Mouse (Mus musculus): ENCODE measurements around the gene Tenm2. TPM values are rescaled to one million over a fixed set of nuclear protein-coding genes. Genes with fewer than 3 reads are reported as not detected.

Gene Tenm2
- total and polyA plus RNA-seq, 3 experiments = 0.08 to 0.14 (median 0.12) TPM

DNA sequence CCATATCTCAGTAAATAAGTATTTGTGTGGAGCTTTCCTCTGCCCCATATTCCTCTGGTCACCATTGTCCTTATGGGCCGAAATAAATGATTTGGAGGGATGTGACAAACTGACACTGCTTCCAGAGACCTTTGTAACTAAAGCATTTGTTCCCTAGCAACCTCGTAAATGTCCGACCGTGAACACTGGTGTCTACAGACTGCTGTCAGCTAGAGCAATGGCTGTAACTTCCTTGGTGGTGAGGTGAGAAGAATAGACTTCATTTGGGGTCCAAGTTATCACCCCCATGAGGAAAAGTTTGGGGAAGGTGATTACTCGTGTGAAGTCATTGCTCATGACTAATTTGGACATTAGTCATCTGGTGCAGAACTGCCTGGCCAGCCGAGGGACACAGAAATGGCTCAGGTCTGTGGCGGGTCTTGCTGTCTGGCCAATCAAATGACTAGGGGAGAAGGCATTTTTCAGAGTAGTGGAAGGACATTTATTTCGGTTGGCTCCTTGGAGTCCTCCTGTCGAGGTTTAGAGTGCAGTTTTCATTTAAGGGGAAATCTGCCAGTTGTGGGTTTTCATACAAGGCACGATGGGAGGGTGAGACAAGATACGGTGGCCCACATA, 1062.6 kb downstream of the Tenm2 start:
- no peak overlapping the region for H3K9ac ChIP-seq (ENCODE audit: low read depth, low read length)
- H3K4me3 ChIP-seq = no peak overlapping the region
- 72% methylated on average over 11 of the region's 11 CpGs for WGBS
- no peaks in the 10 kb centered on the region for H3K4me1 ChIP-seq (ENCODE audit: control insufficient read depth, insufficient read depth, low read length)
- H3K36me3 ChIP-seq (ENCODE audit: control insufficient read depth, insufficient read depth, low read length) = no peaks in the 10 kb centered on the region
- no peaks in the 10 kb centered on the region for H3K27me3 ChIP-seq (ENCODE audit: control insufficient read depth, insufficient read depth, low read length)
- H3K27ac ChIP-seq = no peak overlapping the region
- no peaks in the 10 kb centered on the region for H3K79me2 ChIP-seq (replicated peaks; ENCODE audit: control insufficient read depth, insufficient read depth, low read length)
- DNase-seq = no peak
- intact Hi-C loops (cut with DNase I) = no loop called here
- TF ChIP-seq CTCF (IDR thresholded peaks at IDR 0.05) = no peak
- TF ChIP-seq EP300 (IDR thresholded peaks at IDR 0.05; ENCODE audit: insufficient read depth, low read depth, low read length) = no peak
- TF ChIP-seq POLR2A (IDR thresholded peaks at IDR 0.05; ENCODE audit: insufficient read depth, low read depth, low read length) = no peak

DNA sequence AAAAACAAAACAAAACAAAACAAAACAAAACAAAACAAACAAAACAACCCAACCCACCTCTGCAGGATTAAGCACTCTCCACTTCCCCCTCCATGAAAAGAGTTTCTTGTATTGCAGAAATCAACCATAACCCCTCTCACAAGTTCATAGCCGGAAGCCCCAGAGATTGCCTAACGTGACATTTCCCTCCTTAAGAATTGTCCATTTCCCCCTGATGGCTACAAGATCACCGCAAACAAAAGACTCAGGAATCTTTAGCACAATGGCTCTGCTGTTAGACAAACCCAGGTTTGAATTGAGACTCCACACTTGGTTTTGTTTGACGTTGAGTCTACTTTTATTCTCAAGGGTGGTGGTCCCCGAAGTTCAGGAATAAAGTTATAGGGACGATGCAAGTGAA, 1063.2 kb downstream of the Tenm2 start:
- no peaks in the 10 kb centered on the region for H3K36me3 ChIP-seq (ENCODE audit: control insufficient read depth, insufficient read depth, low read length)
- intact Hi-C loops (cut with DNase I) = no loop called here
- no peak overlapping the region for H3K27ac ChIP-seq
- TF ChIP-seq CTCF (IDR thresholded peaks at IDR 0.05) = no peak
- TF ChIP-seq POLR2A (IDR thresholded peaks at IDR 0.05; ENCODE audit: insufficient read depth, low read depth, low read length) = no peak
- no peak for TF ChIP-seq EP300 (IDR thresholded peaks at IDR 0.05; ENCODE audit: insufficient read depth, low read depth, low read length)
- H3K79me2 ChIP-seq (replicated peaks; ENCODE audit: control insufficient read depth, insufficient read depth, low read length) = no peaks in the 10 kb centered on the region
- no peak overlapping the region for H3K9ac ChIP-seq (ENCODE audit: low read depth, low read length)
- 76% methylated on average over 6 of the region's 6 CpGs for WGBS
- no peak for DNase-seq
- no peaks in the 10 kb centered on the region for H3K4me1 ChIP-seq (ENCODE audit: control insufficient read depth, insufficient read depth, low read length)
- H3K27me3 ChIP-seq (ENCODE audit: control insufficient read depth, insufficient read depth, low read length) = no peaks in the 10 kb centered on the region
- no peak overlapping the region for H3K4me3 ChIP-seq

DNA sequence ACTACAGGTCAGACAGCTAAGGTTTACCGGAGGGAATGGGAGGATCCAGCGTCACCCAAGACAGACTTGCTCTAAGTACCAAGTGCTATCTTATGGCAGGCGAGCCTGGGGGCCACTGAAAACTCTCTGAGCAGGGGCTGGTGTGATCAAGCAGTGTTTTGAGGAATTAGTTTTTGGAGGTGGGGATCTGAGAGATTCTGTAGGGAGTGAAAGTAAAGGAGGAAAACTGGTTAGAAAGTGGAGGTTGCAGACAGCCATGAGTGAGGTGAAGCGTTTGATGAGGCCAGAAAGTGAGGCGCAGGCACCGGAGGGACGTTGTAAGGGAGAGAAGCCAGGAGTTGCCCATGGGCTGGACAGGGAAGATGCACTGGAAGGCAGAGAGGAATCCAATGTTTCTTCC, 1063.8 kb downstream of the Tenm2 start:
- Histone ChIP-seq H3K79me2 (replicated peaks; ENCODE audit: control insufficient read depth, insufficient read depth, low read length) (no peaks in the 10 kb centered on the region), H3K4me3 (no peak overlapping the region), H3K36me3 (ENCODE audit: control insufficient read depth, insufficient read depth, low read length) (no peaks in the 10 kb centered on the region), H3K27ac (no peak overlapping the region), H3K4me1 (ENCODE audit: control insufficient read depth, insufficient read depth, low read length) (no peaks in the 10 kb centered on the region), H3K27me3 (ENCODE audit: control insufficient read depth, insufficient read depth, low read length) (no peaks in the 10 kb centered on the region), H3K9ac (ENCODE audit: low read depth, low read length) (no peak overlapping the region)
- DNase-seq = no peak
- intact Hi-C loops (cut with DNase I) = no loop called here
- WGBS = 87% methylated on average over 7 of the region's 7 CpGs
- TF ChIP-seq EP300 (IDR thresholded peaks at IDR 0.05; ENCODE audit: insufficient read depth, low read depth, low read length) (no peak), CTCF (IDR thresholded peaks at IDR 0.05) (no peak), POLR2A (IDR thresholded peaks at IDR 0.05; ENCODE audit: insufficient read depth, low read depth, low read length) (no peak)

GRCm38 (mm10) chr11:36171221-36171620, 1064.5 kb downstream of the Tenm2 start:
- WGBS = 91% methylated on average over 12 of the region's 12 CpGs
- Histone ChIP-seq H3K27me3 (ENCODE audit: control insufficient read depth, insufficient read depth, low read length) (no peaks in the 10 kb centered on the region), H3K27ac (no peak overlapping the region), H3K9ac (ENCODE audit: low read depth, low read length) (no peak overlapping the region), H3K4me3 (no peak overlapping the region), H3K36me3 (ENCODE audit: control insufficient read depth, insufficient read depth, low read length) (no peaks in the 10 kb centered on the region), H3K79me2 (replicated peaks; ENCODE audit: control insufficient read depth, insufficient read depth, low read length) (no peaks in the 10 kb centered on the region), H3K4me1 (ENCODE audit: control insufficient read depth, insufficient read depth, low read length) (no peaks in the 10 kb centered on the region)
- no peak for TF ChIP-seq POLR2A (IDR thresholded peaks at IDR 0.05; ENCODE audit: insufficient read depth, low read depth, low read length)
- TF ChIP-seq EP300 (IDR thresholded peaks at IDR 0.05; ENCODE audit: insufficient read depth, low read depth, low read length) = no peak
- no peak for TF ChIP-seq CTCF (IDR thresholded peaks at IDR 0.05)
- intact Hi-C loops (cut with DNase I) = no loop called here
- DNase-seq = no peak

GRCm38 (mm10) chr11:36169738-36170137, 1066.0 kb downstream of the Tenm2 start:
- TF ChIP-seq EP300 (IDR thresholded peaks at IDR 0.05; ENCODE audit: insufficient read depth, low read depth, low read length) = no peak
- no peak for TF ChIP-seq POLR2A (IDR thresholded peaks at IDR 0.05; ENCODE audit: insufficient read depth, low read depth, low read length)
- no peak for TF ChIP-seq CTCF (IDR thresholded peaks at IDR 0.05)
- DNase-seq = no peak
- no peaks in the 10 kb centered on the region for H3K27me3 ChIP-seq (ENCODE audit: control insufficient read depth, insufficient read depth, low read length)
- WGBS = 81% methylated on average over 4 of the region's 4 CpGs
- no peak overlapping the region for H3K4me3 ChIP-seq
- no peaks in the 10 kb centered on the region for H3K36me3 ChIP-seq (ENCODE audit: control insufficient read depth, insufficient read depth, low read length)
- no peak overlapping the region for H3K27ac ChIP-seq
- no peak overlapping the region for H3K9ac ChIP-seq (ENCODE audit: low read depth, low read length)
- H3K79me2 ChIP-seq (replicated peaks; ENCODE audit: control insufficient read depth, insufficient read depth, low read length) = no peaks in the 10 kb centered on the region
- intact Hi-C loops (cut with DNase I) = no loop called here
- no peaks in the 10 kb centered on the region for H3K4me1 ChIP-seq (ENCODE audit: control insufficient read depth, insufficient read depth, low read length)

- TF ChIP-seq EP300 (IDR thresholded peaks at IDR 0.05; ENCODE audit: insufficient read depth, low read depth, low read length) = no peak
- Histone ChIP-seq H3K27me3 (ENCODE audit: control insufficient read depth, insufficient read depth, low read length) (no peaks in the 10 kb centered on the region), H3K4me3 (no peak overlapping the region), H3K79me2 (replicated peaks; ENCODE audit: control insufficient read depth, insufficient read depth, low read length) (no peaks in the 10 kb centered on the region), H3K9ac (ENCODE audit: low read depth, low read length) (no peak overlapping the region), H3K4me1 (ENCODE audit: control insufficient read depth, insufficient read depth, low read length) (no peaks in the 10 kb centered on the region), H3K27ac (no peak overlapping the region), H3K36me3 (ENCODE audit: control insufficient read depth, insufficient read depth, low read length) (no peaks in the 10 kb centered on the region)
- 57% methylated on average over 6 of the region's 6 CpGs for WGBS
- DNase-seq = no peak
- intact Hi-C loops (cut with DNase I) = no loop called here
These were observed 1066.7 kb downstream of the Tenm2 start for GRCm38 (mm10) chr11:36168921-36169537.
